Mouse (Mus musculus): ENCODE measurements at regions not wholly inside any gene's neighbourhood (a gene's known extent, or its start where the extent isn't known, plus 50 kb on each side); places are given as distances from the start of the nearest gene placed in this dataset.

- TF ChIP-seq CHD2 (IDR thresholded peaks at IDR 0.05; ENCODE audit: low read depth, low read length) (no peak), ZC3H11A (IDR thresholded peaks at IDR 0.05; ENCODE audit: borderline replicate concordance, low read depth, low read length) (no peak), HCFC1 (IDR thresholded peaks at IDR 0.05; ENCODE audit: borderline replicate concordance, insufficient read depth, low read length) (no peak), ZNF384 (IDR thresholded peaks at IDR 0.05; ENCODE audit: low read depth, low read length) (no peak)
Measured at GRCm38 (mm10) chr1:137584696-137585095, 590.8 kb downstream of the Ptprc start.

Data from ES-E14 (cell line).